Mouse (Mus musculus): ENCODE data around the gene Lypd3. TPM values are rescaled to one million over a fixed set of nuclear protein-coding genes. Genes with fewer than 3 reads are reported as not detected.
A peak's percentile ranks its signal among the peaks of the same experiment; 100 is the strongest.

The Lypd3 gene
- polyA plus RNA-seq, 1 experiment from 2014 or later = not detected

GRCm38 (mm10) chr7:24599211-24600067, 36.9 kb upstream of the Lypd3 start:
- Histone ChIP-seq H3K9ac (no peak overlapping the region), H3K4me1 (peaks cover 15% of the 10 kb centered on the region), H3K36me3 (no peaks in the 10 kb centered on the region), H3K27me3 (replicated peaks) (peaks cover 15% of the 10 kb centered on the region), H3K4me2 (no peak overlapping the region), H3K9me3 (replicated peaks) (no peaks in the 10 kb centered on the region), H3K4me3 (no peak overlapping the region), H3K27ac (no peak overlapping the region)
- ATAC-seq = no peak
- WGBS (ENCODE audit: insufficient replicate concordance) = 71% methylated on average over 15 of the region's 15 CpGs

GRCm38 (mm10) chr7:24600941-24601597, 35.3 kb upstream of the Lypd3 start:
- Histone ChIP-seq H3K27ac (no peak overlapping the region), H3K36me3 (no peaks in the 10 kb centered on the region), H3K4me2 (peak overlapping the region; percentile 42), H3K9me3 (replicated peaks) (no peaks in the 10 kb centered on the region), H3K27me3 (replicated peaks) (no peaks in the 10 kb centered on the region), H3K4me3 (no peak overlapping the region), H3K9ac (no peak overlapping the region), H3K4me1 (peaks cover 6% of the 10 kb centered on the region; the same call in 1 of the 2 replicates)
- WGBS (ENCODE audit: insufficient replicate concordance) = 3% methylated on average over 13 of the region's 13 CpGs
- ATAC-seq = peak; percentile 79

GRCm38 (mm10) chr7:24605561-24605960, 30.8 kb upstream of the Lypd3 start:
- 78% methylated on average over 7 of the region's 7 CpGs for WGBS (ENCODE audit: insufficient replicate concordance)
- Histone ChIP-seq H3K27ac (no peak overlapping the region), H3K27me3 (replicated peaks) (peaks cover 14% of the 10 kb centered on the region), H3K4me1 (peaks cover 20% of the 10 kb centered on the region), H3K4me3 (no peak overlapping the region), H3K9ac (no peak overlapping the region), H3K9me3 (replicated peaks) (no peaks in the 10 kb centered on the region), H3K36me3 (no peaks in the 10 kb centered on the region), H3K4me2 (no peak overlapping the region)
- no peak for ATAC-seq

- Histone ChIP-seq H3K27ac (no peak overlapping the region), H3K4me3 (no peak overlapping the region), H3K36me3 (no peaks in the 10 kb centered on the region), H3K4me1 (peaks cover 24% of the 10 kb centered on the region), H3K9me3 (replicated peaks) (no peaks in the 10 kb centered on the region), H3K4me2 (no peak overlapping the region), H3K27me3 (replicated peaks) (peaks cover 15% of the 10 kb centered on the region), H3K9ac (no peak overlapping the region)
- no peak for ATAC-seq
- 70% methylated on average over 7 of the region's 7 CpGs for WGBS (ENCODE audit: insufficient replicate concordance)
Measured at GRCm38 (mm10) chr7:24606046-24606445, 30.3 kb upstream of the Lypd3 start.

GRCm38 (mm10) chr7:24608017-24608416, 28.3 kb upstream of the Lypd3 start:
- no peak overlapping the region for H3K9ac ChIP-seq
- H3K27ac ChIP-seq = no peak overlapping the region
- H3K4me3 ChIP-seq = no peak overlapping the region
- H3K9me3 ChIP-seq (replicated peaks) = no peaks in the 10 kb centered on the region
- peak; percentile 60 for ATAC-seq
- no peaks in the 10 kb centered on the region for H3K36me3 ChIP-seq
- H3K4me2 ChIP-seq = 0 out of 2 replicates have a peak overlapping the region, but pooled peaks have one; percentile 1
- peaks cover 32% of the 10 kb centered on the region for H3K27me3 ChIP-seq (replicated peaks)
- H3K4me1 ChIP-seq = peaks cover 36% of the 10 kb centered on the region
- WGBS (ENCODE audit: insufficient replicate concordance) = 35% methylated on average over 6 of the region's 6 CpGs

GRCm38 (mm10) chr7:24608561-24608960, 27.8 kb upstream of the Lypd3 start:
- no peaks in the 10 kb centered on the region for H3K9me3 ChIP-seq (replicated peaks)
- peaks cover 36% of the 10 kb centered on the region for H3K4me1 ChIP-seq
- no peak for ATAC-seq
- peaks cover 37% of the 10 kb centered on the region for H3K27me3 ChIP-seq (replicated peaks)
- H3K4me3 ChIP-seq = no peak overlapping the region
- H3K27ac ChIP-seq = no peak overlapping the region
- WGBS (ENCODE audit: insufficient replicate concordance) = 42% methylated on average over 8 of the region's 8 CpGs
- no peak overlapping the region for H3K9ac ChIP-seq
- 0 out of 2 replicates have a peak overlapping the region, but pooled peaks have one; percentile 1 for H3K4me2 ChIP-seq
- H3K36me3 ChIP-seq = no peaks in the 10 kb centered on the region

GRCm38 (mm10) chr7:24610144-24610878, 26.0 kb upstream of the Lypd3 start, which contains the start of gene Phldb3:
TSS of gene Phldb3 (plus strand) at chr7:24610763.
- peaks cover 38% of the 10 kb centered on the region for H3K27me3 ChIP-seq (replicated peaks)
- peak within 1 kb of the TSS; percentile 63 for H3K4me3 ChIP-seq
- H3K9me3 ChIP-seq (replicated peaks) = no peaks in the 10 kb centered on the region
- peak within 1 kb of the TSS; percentile 70 for H3K9ac ChIP-seq
- 4% methylated on average over 26 of the region's 27 CpGs for WGBS (ENCODE audit: insufficient replicate concordance)
- H3K4me1 ChIP-seq = peaks cover 36% of the 10 kb centered on the region
- H3K36me3 ChIP-seq = no peaks in the 10 kb centered on the region
- H3K27ac ChIP-seq = peak within 1 kb of the TSS; percentile 43; the same call in 1 of the 2 replicates
- peak; percentile 47 for ATAC-seq
- peak within 1 kb of the TSS; percentile 92 for H3K4me2 ChIP-seq

- H3K27ac ChIP-seq = peak overlapping the region; percentile 43; the same call in 1 of the 2 replicates
- ATAC-seq = peak; percentile 83
- H3K4me1 ChIP-seq = peaks cover 36% of the 10 kb centered on the region
- H3K9ac ChIP-seq = peak overlapping the region; percentile 70
- H3K4me2 ChIP-seq = peak overlapping the region; percentile 92
- H3K27me3 ChIP-seq (replicated peaks) = peaks cover 38% of the 10 kb centered on the region
- H3K36me3 ChIP-seq = no peaks in the 10 kb centered on the region
- under 1% methylated on average over 36 of the region's 36 CpGs for WGBS (ENCODE audit: insufficient replicate concordance)
- H3K9me3 ChIP-seq (replicated peaks) = no peaks in the 10 kb centered on the region
- H3K4me3 ChIP-seq = peak overlapping the region; percentile 63
Measured at GRCm38 (mm10) chr7:24610879-24611494, 25.4 kb upstream of the Lypd3 start.

GRCm38 (mm10) chr7:24611709-24612108, 24.6 kb upstream of the Lypd3 start:
- H3K27me3 ChIP-seq (replicated peaks) = peaks cover 38% of the 10 kb centered on the region
- H3K4me1 ChIP-seq = peaks cover 43% of the 10 kb centered on the region
- peak overlapping the region; percentile 70 for H3K9ac ChIP-seq
- H3K27ac ChIP-seq = no peak overlapping the region
- no peaks in the 10 kb centered on the region for H3K36me3 ChIP-seq
- H3K4me2 ChIP-seq = peak overlapping the region; percentile 92
- H3K4me3 ChIP-seq = peak overlapping the region; percentile 63
- 6% methylated on average over 7 of the region's 7 CpGs for WGBS (ENCODE audit: insufficient replicate concordance)
- H3K9me3 ChIP-seq (replicated peaks) = no peaks in the 10 kb centered on the region
- no peak for ATAC-seq

- H3K27ac ChIP-seq = no peak overlapping the region
- no peak overlapping the region; the same call in 1 of the 2 replicates for H3K9ac ChIP-seq
- H3K4me1 ChIP-seq = peaks cover 48% of the 10 kb centered on the region
- no peak for ATAC-seq
- H3K36me3 ChIP-seq = no peaks in the 10 kb centered on the region
- WGBS (ENCODE audit: insufficient replicate concordance) = 7% methylated on average over 27 of the region's 27 CpGs
- H3K4me3 ChIP-seq = peak overlapping the region; percentile 36
- no peaks in the 10 kb centered on the region for H3K9me3 ChIP-seq (replicated peaks)
- H3K4me2 ChIP-seq = peak overlapping the region; percentile 92
- H3K27me3 ChIP-seq (replicated peaks) = peaks cover 38% of the 10 kb centered on the region
Measured at GRCm38 (mm10) chr7:24612308-24612910, 23.9 kb upstream of the Lypd3 start.

- Histone ChIP-seq H3K27ac (no peak overlapping the region), H3K27me3 (replicated peaks) (peaks cover 31% of the 10 kb centered on the region), H3K4me3 (no peak overlapping the region), H3K9me3 (replicated peaks) (no peaks in the 10 kb centered on the region; the same call in 1 of the 2 replicates), H3K4me1 (peaks cover 47% of the 10 kb centered on the region), H3K9ac (no peak overlapping the region), H3K36me3 (peaks cover 5% of the 10 kb centered on the region), H3K4me2 (no peak overlapping the region)
- ATAC-seq = no peak
- WGBS (ENCODE audit: insufficient replicate concordance) = 48% methylated on average over 13 of the region's 13 CpGs
Measured at GRCm38 (mm10) chr7:24614816-24615215, 21.5 kb upstream of the Lypd3 start.
